Mouse (Mus musculus) liver, embryonic 13.5 days (tissue): ENCODE results near the gene Wfdc8. TPM values are rescaled to one million over a fixed set of nuclear protein-coding genes. Genes with fewer than 3 reads are reported as not detected.

Experiments used
- ATAC-seq: fragments of 200-750 bp; cut with Nextera tagmentation; 2 replicates; pipeline ENCODE4 v1.8.0; 2017; ENCODE audit warnings: low read depth, mild to moderate bottlenecking, moderate number of reproducible peaks, moderate library complexity
- DNase-seq: peaks from one replicate; pipeline ENCODE4 v3.0.0; 2022
- H3K27ac ChIP-seq: fragments of 300-500 bp; sonication (generic); 2 replicates; pipeline ENCODE4 v1.5.1; 2015; ENCODE audit warnings: moderate library complexity, mild to moderate bottlenecking, inconsistent platforms
- H3K27me3 ChIP-seq: fragments of 300-500 bp; sonication (generic); 2 replicates; pipeline ENCODE4 v1.6.1; 2015; ENCODE audit warnings: mild to moderate bottlenecking, inconsistent platforms
- H3K36me3 ChIP-seq: fragments of 300-500 bp; sonication (generic); 2 replicates; pipeline ENCODE4 v1.6.1; 2015; ENCODE audit warnings: mild to moderate bottlenecking, inconsistent platforms
- H3K4me1 ChIP-seq: fragments of 300-500 bp; sonication (generic); replicated peaks from 2 replicates; pipeline ENCODE4 v1.6.1; 2015; ENCODE audit warnings: inconsistent platforms
- H3K4me2 ChIP-seq: fragments of 300-500 bp; sonication (generic); 2 replicates; pipeline ENCODE4 v1.6.1; 2015; ENCODE audit warnings: inconsistent platforms, mild to moderate bottlenecking, moderate library complexity
- H3K4me3 ChIP-seq: fragments of 300-500 bp; sonication (generic); replicated peaks from 2 replicates; pipeline ENCODE4 v1.5.1; 2015; ENCODE audit warnings: mild to moderate bottlenecking, inconsistent platforms
- H3K9ac ChIP-seq: fragments of 300-500 bp; sonication (generic); 2 replicates; pipeline ENCODE4 v1.6.1; 2015; ENCODE audit warnings: mild to moderate bottlenecking, inconsistent platforms
- H3K9me3 ChIP-seq: fragments of 300-500 bp; sonication (generic); replicated peaks from 2 replicates; pipeline ENCODE4 v1.6.1; 2016; ENCODE audit warnings: inconsistent platforms
- WGBS: fragments of 180-500 bp; shearing (Covaris S2); methylation state at CpG from one replicate; pipeline ENCODE4 v1.1.7; 2015; ENCODE audit not compliant: insufficient replicate concordance; 5-methylcytosine and 5-hydroxymethylcytosine counted together
- polyA plus RNA-seq: library from polyadenylated mRNA; unstranded; fragments of >200 nt; fragmentation: Nextera tagmentation; extraction: Ambion mirVana; gene quantifications from 2 replicates; pipeline ENCODE4 v1.2.1, GENCODE M21; 2015

Gene Wfdc8
- polyA plus RNA-seq, 1 experiment from 2014 or later = not detected

- Histone ChIP-seq H3K4me3 (no peak overlapping the region), H3K36me3 (no peaks in the 10 kb centered on the region), H3K27ac (no peak overlapping the region), H3K9me3 (no peaks in the 10 kb centered on the region), H3K4me2 (no peak overlapping the region), H3K27me3 (peaks cover 43% of the 10 kb centered on the region), H3K4me1 (no peaks in the 10 kb centered on the region), H3K9ac (no peak overlapping the region)
- ATAC-seq (no peak), DNase-seq (no peak)
- 70% methylated on average over 8 of the region's 8 CpGs for WGBS
Measured at GRCm38 (mm10) chr2:164560106-164560505, 53.3 kb downstream of the Wfdc8 start.

GRCm38 (mm10) chr2:164558991-164559645 lies 54.3 kb downstream of the Wfdc8 start:
- no peak overlapping the region for H3K9ac ChIP-seq

GRCm38 (mm10) chr2:164558426-164558825 lies 55.0 kb downstream of the Wfdc8 start:
- H3K4me3 ChIP-seq = no peak overlapping the region
- no peak overlapping the region for H3K27ac ChIP-seq
- WGBS = 72% methylated on average over 8 of the region's 8 CpGs
- DNase-seq (no peak), ATAC-seq (no peak)
- H3K27me3 ChIP-seq = peaks cover 26% of the 10 kb centered on the region
- H3K4me2 ChIP-seq = no peak overlapping the region
- H3K9me3 ChIP-seq = no peaks in the 10 kb centered on the region
- no peak overlapping the region for H3K9ac ChIP-seq
- H3K36me3 ChIP-seq = no peaks in the 10 kb centered on the region
- no peaks in the 10 kb centered on the region for H3K4me1 ChIP-seq

More at GRCm38 (mm10) chr2:164558991-164559645, 54.3 kb downstream of the Wfdc8 start:
- Histone ChIP-seq H3K27me3 (peaks cover 33% of the 10 kb centered on the region), H3K4me1 (no peaks in the 10 kb centered on the region), H3K9me3 (no peaks in the 10 kb centered on the region), H3K4me3 (no peak overlapping the region), H3K4me2 (no peak overlapping the region), H3K27ac (no peak overlapping the region), H3K36me3 (no peaks in the 10 kb centered on the region)
- no peak for ATAC-seq
- no peak for DNase-seq
- WGBS = 20% methylated on average over 16 of the region's 16 CpGs

GRCm38 (mm10) chr2:164551502-164551901 lies 61.9 kb downstream of the Wfdc8 start:
- Histone ChIP-seq H3K4me1 (no peaks in the 10 kb centered on the region), H3K27ac (no peak overlapping the region), H3K4me2 (no peak overlapping the region), H3K4me3 (no peak overlapping the region), H3K9ac (no peak overlapping the region), H3K36me3 (no peaks in the 10 kb centered on the region), H3K9me3 (no peaks in the 10 kb centered on the region), H3K27me3 (peaks cover 17% of the 10 kb centered on the region)
- DNase-seq = no peak
- no peak for ATAC-seq
- WGBS = 65% methylated on average over 9 of the region's 9 CpGs

GRCm38 (mm10) chr2:164550895-164551269 lies 62.5 kb downstream of the Wfdc8 start:
- DNase-seq (no peak), ATAC-seq (no peak)
- H3K36me3 ChIP-seq = no peaks in the 10 kb centered on the region
- 16% methylated on average over 2 of the region's 2 CpGs for WGBS
- no peak overlapping the region for H3K4me3 ChIP-seq
- H3K27ac ChIP-seq = no peak overlapping the region
- no peaks in the 10 kb centered on the region for H3K9me3 ChIP-seq
- no peak overlapping the region for H3K4me2 ChIP-seq
- H3K9ac ChIP-seq = no peak overlapping the region
- H3K27me3 ChIP-seq = peaks cover 17% of the 10 kb centered on the region
- no peaks in the 10 kb centered on the region for H3K4me1 ChIP-seq

GRCm38 (mm10) chr2:164549963-164550894 lies 63.2 kb downstream of the Wfdc8 start:
- Histone ChIP-seq H3K4me3 (no peak overlapping the region), H3K9ac (no peak overlapping the region), H3K4me1 (no peaks in the 10 kb centered on the region), H3K27ac (no peak overlapping the region), H3K27me3 (peaks cover 17% of the 10 kb centered on the region), H3K4me2 (no peak overlapping the region), H3K36me3 (no peaks in the 10 kb centered on the region), H3K9me3 (no peaks in the 10 kb centered on the region)
- ATAC-seq (no peak), DNase-seq (no peak)
- 24% methylated on average over 10 of the region's 10 CpGs for WGBS

GRCm38 (mm10) chr2:164549338-164549737 lies 64.1 kb downstream of the Wfdc8 start:
- 27% methylated on average over 4 of the region's 4 CpGs for WGBS
- no peaks in the 10 kb centered on the region for H3K4me1 ChIP-seq
- H3K27me3 ChIP-seq = peaks cover 17% of the 10 kb centered on the region
- H3K4me3 ChIP-seq = no peak overlapping the region
- ATAC-seq (no peak), DNase-seq (no peak)
- no peaks in the 10 kb centered on the region for H3K9me3 ChIP-seq
- no peak overlapping the region for H3K4me2 ChIP-seq
- no peak overlapping the region for H3K9ac ChIP-seq
- no peak overlapping the region for H3K27ac ChIP-seq
- H3K36me3 ChIP-seq = no peaks in the 10 kb centered on the region

Other genes starting within 250 kb of the Wfdc8 start
- 16.6 and 20.5 TPM in 2 replicates for gene Slpi, start 224.5 kb downstream of the Wfdc8 start, polyA plus RNA-seq
- gene Rbpjl, start 210.5 kb downstream of the Wfdc8 start, polyA plus RNA-seq = 0.02 TPM in 2 replicates
- 0.13 and 0.35 TPM in 2 replicates for gene Matn4, start 208.5 kb downstream of the Wfdc8 start, polyA plus RNA-seq
- 33.6 and 37.0 TPM in 2 replicates for gene Sdc4, start 169.7 kb downstream of the Wfdc8 start, polyA plus RNA-seq
- gene Sys1, start 156.7 kb downstream of the Wfdc8 start, polyA plus RNA-seq = 28.5 and 33.2 TPM in 2 replicates
- 5.3 and 5.7 TPM in 2 replicates for gene Gm20458, start 152.7 kb downstream of the Wfdc8 start, polyA plus RNA-seq
- not detected in 2 replicates for gene Trp53tg5, start 139.9 kb downstream of the Wfdc8 start, polyA plus RNA-seq
- gene Dbndd2, start 127.5 kb downstream of the Wfdc8 start, polyA plus RNA-seq = 0.79 and 1.9 TPM in 2 replicates
- gene Pigt, start 116.1 kb downstream of the Wfdc8 start, polyA plus RNA-seq = 22.3 and 23.8 TPM in 2 replicates
- 1.2 and 1.9 TPM in 2 replicates for gene Wfdc2, start 51.2 kb downstream of the Wfdc8 start, polyA plus RNA-seq
- gene Spint3, start 40.2 kb downstream of the Wfdc8 start, polyA plus RNA-seq = not detected in 2 replicates
- gene Wfdc6a, start 28.2 kb downstream of the Wfdc8 start, polyA plus RNA-seq = 0.13 and 0.19 TPM in 2 replicates
- not detected in 2 replicates for gene Eppin, start 20.0 kb downstream of the Wfdc8 start, polyA plus RNA-seq
- gene Wfdc6b, start 104 bp downstream of the Wfdc8 start, polyA plus RNA-seq = not detected in 2 replicates
- gene Wfdc16, start 25.2 kb upstream of the Wfdc8 start, polyA plus RNA-seq = not detected in 2 replicates
- gene Wfdc10, start 42.4 kb upstream of the Wfdc8 start, polyA plus RNA-seq = not detected in 2 replicates
- gene Wfdc9, start 43.0 kb upstream of the Wfdc8 start, polyA plus RNA-seq = not detected in 2 replicates
- gene Wfdc11, start 60.5 kb upstream of the Wfdc8 start, polyA plus RNA-seq = not detected in 2 replicates
- gene Wfdc13, start 71.5 kb upstream of the Wfdc8 start, polyA plus RNA-seq = not detected in 2 replicates
- gene Spint4, start 84.9 kb upstream of the Wfdc8 start, polyA plus RNA-seq = not detected in 2 replicates
- not detected in 2 replicates for gene Spint5, start 101.7 kb upstream of the Wfdc8 start, polyA plus RNA-seq
- gene Wfdc3, start 132.3 kb upstream of the Wfdc8 start, polyA plus RNA-seq = 0.93 and 1.0 TPM in 2 replicates
- 47.3 and 49.8 TPM in 2 replicates for gene Dnttip1, start 132.4 kb upstream of the Wfdc8 start, polyA plus RNA-seq
- gene Ube2c, start 156.3 kb upstream of the Wfdc8 start, polyA plus RNA-seq = 762 and 764 TPM in 2 replicates
- 5.1 and 8.4 TPM in 2 replicates for gene Tnnc2, start 166.3 kb upstream of the Wfdc8 start, polyA plus RNA-seq
- gene Snx21, start 172.2 kb upstream of the Wfdc8 start, polyA plus RNA-seq = 4.1 TPM in 2 replicates
- 18.8 and 20.3 TPM in 2 replicates for gene Acot8, start 191.3 kb upstream of the Wfdc8 start, polyA plus RNA-seq
- 4.3 and 5.1 TPM in 2 replicates for gene Zswim3, start 191.5 kb upstream of the Wfdc8 start, polyA plus RNA-seq
- gene Zswim1, start 209.1 kb upstream of the Wfdc8 start, polyA plus RNA-seq = 6.2 and 6.9 TPM in 2 replicates
- gene Spata25, start 214.9 kb upstream of the Wfdc8 start, polyA plus RNA-seq = not detected in 2 replicates
- gene Ctsa, start 219.2 kb upstream of the Wfdc8 start, polyA plus RNA-seq = 65.4 and 69.2 TPM in 2 replicates
- gene Neurl2, start 219.8 kb upstream of the Wfdc8 start, polyA plus RNA-seq = 2.4 and 2.5 TPM in 2 replicates
- gene Pltp, start 244.1 kb upstream of the Wfdc8 start, polyA plus RNA-seq = 7.7 and 8.3 TPM in 2 replicates